Mouse (Mus musculus): ENCODE data around the gene Epas1.

GRCm38 (mm10) chr17:86827391-86828165 lies 74.1 kb downstream of the Epas1 start:
- no peak for TF ChIP-seq CTCF (IDR thresholded peaks at IDR 0.05; ENCODE audit: control insufficient read depth, insufficient read depth, low read length)
- TF ChIP-seq POLR2A (IDR thresholded peaks at IDR 0.05; ENCODE audit: borderline replicate concordance, control insufficient read depth, low read depth, low read length) = no peak

Measured in bone marrow, adult 2 months (tissue).